ENCODE assay signal across 8 mouse cellular contexts in the genomic region with DNA sequence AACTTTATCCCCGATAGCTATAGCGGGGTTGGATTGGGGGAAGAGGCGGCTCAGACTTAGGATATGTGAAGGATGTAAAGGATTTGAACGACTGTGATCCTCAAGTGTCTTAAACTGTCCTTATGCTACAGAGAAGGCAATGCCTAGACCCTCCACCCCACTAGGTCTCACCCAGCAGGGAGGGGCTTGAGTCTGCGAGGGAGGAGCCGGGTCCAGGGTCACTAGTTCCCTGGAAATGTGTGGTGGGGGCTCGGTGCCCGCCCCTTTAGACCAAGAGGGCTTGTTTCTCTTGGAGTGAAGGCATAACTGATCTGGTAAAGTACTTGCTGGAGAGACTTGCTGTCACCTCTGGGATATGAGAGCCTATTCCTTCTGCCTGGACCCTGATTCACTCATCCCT. TPM values are rescaled to one million over a fixed set of nuclear protein-coding genes. Genes with fewer than 3 reads are reported as not detected.
DNase-seq lines count a peak whose midpoint lies in the region; ATAC-seq and TF ChIP-seq lines count a peak whose summit lies in the region.

No protein-coding gene starts in this region.

- H3K27me3 ChIP-seq in lung, embryonic 14.5 days (ENCODE audit: insufficient read depth, low read length) = no peaks in the 10 kb centered on the region
- peaks cover 29% of the 10 kb centered on the region for H3K27me3 ChIP-seq in forebrain, embryonic 10.5 days (ENCODE audit: poor library complexity, severe bottlenecking)
- peaks cover 16% of the 10 kb centered on the region; the same call in 1 of the 2 replicates for H3K27me3 ChIP-seq in limb, embryonic 12.5 days

- peak overlapping the region; percentile 78 for H3K4me3 ChIP-seq in lung, embryonic 14.5 days (ENCODE audit: low read depth, low read length)
- H3K4me3 ChIP-seq in forebrain, embryonic 10.5 days = peak overlapping the region; percentile 80
- H3K4me3 ChIP-seq in limb, embryonic 12.5 days (replicated peaks) = peak overlapping the region; percentile 78
- H3K4me3 ChIP-seq in olfactory bulb, adult 2 months (ENCODE audit: insufficient read depth, low read depth, low read length) = peak overlapping the region; percentile 83; the same call in 1 of the 2 replicates

- H3K27ac ChIP-seq in lung, embryonic 14.5 days (ENCODE audit: low read depth) = no peak overlapping the region
- peak overlapping the region; percentile 97 for H3K27ac ChIP-seq in forebrain, embryonic 10.5 days
- no peak overlapping the region for H3K27ac ChIP-seq in limb, embryonic 12.5 days
- no peak overlapping the region for H3K27ac ChIP-seq in olfactory bulb, adult 2 months (ENCODE audit: insufficient read depth, low read depth, low read length)

- DNase-seq in lung, embryonic 14.5 days = peak; percentile 28
- no peak for DNase-seq in lung, postnatal 10 days
- peak; percentile 59 for DNase-seq in forebrain, embryonic 10.5 days (ENCODE audit: extremely low spot score, low spot score)
- DNase-seq in cerebellum, adult 11 months = no peak
- no peak for DNase-seq in spleen, postnatal 10 days (ENCODE audit: low spot score in 2 of 2)
- DNase-seq in Muller cell, postnatal 12 days (ENCODE audit: inconsistent ontology term) = no peak

- no peak for TF ChIP-seq CTCF in lung, embryonic 14.5 days (IDR thresholded peaks at IDR 0.05; ENCODE audit: low read depth)
- no peak for TF ChIP-seq CTCF in olfactory bulb, adult 2 months (IDR thresholded peaks at IDR 0.05; ENCODE audit: insufficient read depth, low read depth, low read length)

- ATAC-seq in lung, embryonic 14.5 days (ENCODE audit: insufficient read depth) = no peak
- no peak for ATAC-seq in limb, embryonic 12.5 days (ENCODE audit: insufficient number of reproducible peaks, insufficient read depth, low FRiP score, low TSS enrichment, low read depth)

- H3K36me3 ChIP-seq in lung, embryonic 14.5 days (ENCODE audit: insufficient read depth) = peaks cover 7% of the 10 kb centered on the region; the same call in 1 of the 2 replicates
- peaks cover 48% of the 10 kb centered on the region for H3K36me3 ChIP-seq in forebrain, embryonic 10.5 days (replicated peaks)
- 0 out of 2 replicates have a peak, but pooled peaks cover 8% of the 10 kb centered on the region for H3K36me3 ChIP-seq in limb, embryonic 12.5 days

- TF ChIP-seq POLR2A in olfactory bulb, adult 2 months (IDR thresholded peaks at IDR 0.05; ENCODE audit: insufficient read depth, low read depth, low read length) = no peak

- no peaks in the 10 kb centered on the region for H3K9me3 ChIP-seq in lung, embryonic 14.5 days (ENCODE audit: low read depth, low read length)
- H3K9me3 ChIP-seq in forebrain, embryonic 10.5 days = no peaks in the 10 kb centered on the region
- no peaks in the 10 kb centered on the region for H3K9me3 ChIP-seq in limb, embryonic 12.5 days

- WGBS in lung, embryonic 14.5 days = 1% methylated on average over 8 of the region's 8 CpGs
- 0% methylated on average over 8 of the region's 8 CpGs for WGBS in forebrain, embryonic 10.5 days
- WGBS in limb, embryonic 12.5 days = under 1% methylated on average over 8 of the region's 8 CpGs
- 3% methylated on average over 8 of the region's 8 CpGs for WGBS in olfactory bulb, adult 2 months

- peak overlapping the region; percentile 73 for H3K9ac ChIP-seq in lung, embryonic 14.5 days
- H3K9ac ChIP-seq in limb, embryonic 12.5 days (replicated peaks) = peak overlapping the region; percentile 83

- peak overlapping the region; percentile 96 for H3K4me2 ChIP-seq in lung, embryonic 14.5 days
- peak overlapping the region; percentile 88 for H3K4me2 ChIP-seq in limb, embryonic 12.5 days

- H3K4me1 ChIP-seq in lung, embryonic 14.5 days (ENCODE audit: insufficient read depth) = peaks cover 3% of the 10 kb centered on the region; the same call in 1 of the 2 replicates
- peaks cover 85% of the 10 kb centered on the region for H3K4me1 ChIP-seq in forebrain, embryonic 10.5 days
- H3K4me1 ChIP-seq in limb, embryonic 12.5 days (replicated peaks) = peaks cover 16% of the 10 kb centered on the region
- peaks cover 9% of the 10 kb centered on the region for H3K4me1 ChIP-seq in olfactory bulb, adult 2 months (ENCODE audit: control insufficient read depth, insufficient read depth, low read length)

RNA-seq across cellular contexts. Expression of gene Igdcc3, which starts 1.4 kb away (rescaled TPM):
- polyA plus RNA-seq in lung, embryonic 14.5 days (2014; fragmentation: Nextera tagmentation; extraction: Ambion mirVana) = 2.3 and 4.1 TPM in 2 replicates
- 208 and 246 TPM in 2 replicates for polyA plus RNA-seq in forebrain, embryonic 10.5 days (2016; fragmentation: Nextera tagmentation; extraction: Ambion mirVana)
- 6.2 and 6.4 TPM in 2 replicates for polyA plus RNA-seq in limb, embryonic 12.5 days (2016; fragmentation: Nextera tagmentation; extraction: Ambion mirVana)
- polyA plus RNA-seq in olfactory bulb, adult 2 months (2012; ENCODE audit: insufficient read depth, insufficient read length, low replicate concordance, missing spikeins) = not detected in 2 replicates

RNA-seq across cellular contexts. Expression of gene Igdcc4, which starts 41.1 kb away (rescaled TPM):
- 26.4 and 28.9 TPM in 2 replicates for polyA plus RNA-seq in lung, embryonic 14.5 days (2014; fragmentation: Nextera tagmentation; extraction: Ambion mirVana)
- 7.7 and 8.0 TPM in 2 replicates for polyA plus RNA-seq in forebrain, embryonic 10.5 days (2016; fragmentation: Nextera tagmentation; extraction: Ambion mirVana)
- polyA plus RNA-seq in limb, embryonic 12.5 days (2016; fragmentation: Nextera tagmentation; extraction: Ambion mirVana) = 15.7 and 18.2 TPM in 2 replicates
- polyA plus RNA-seq in olfactory bulb, adult 2 months (2012; ENCODE audit: insufficient read depth, insufficient read length, low replicate concordance, missing spikeins) = not detected in 2 replicates

RNA-seq across cellular contexts. Expression of gene Parp16, which starts 52.8 kb away (rescaled TPM):
- 5.3 and 6.9 TPM in 2 replicates for polyA plus RNA-seq in lung, embryonic 14.5 days (2014; fragmentation: Nextera tagmentation; extraction: Ambion mirVana)
- polyA plus RNA-seq in forebrain, embryonic 10.5 days (2016; fragmentation: Nextera tagmentation; extraction: Ambion mirVana) = 7.0 and 8.5 TPM in 2 replicates
- polyA plus RNA-seq in limb, embryonic 12.5 days (2016; fragmentation: Nextera tagmentation; extraction: Ambion mirVana) = 8.2 and 8.7 TPM in 2 replicates
- not detected in 2 replicates for polyA plus RNA-seq in olfactory bulb, adult 2 months (2012; ENCODE audit: insufficient read depth, insufficient read length, low replicate concordance, missing spikeins)

Comparison
In these comparisons a context has a peak if more than half of its experiments do, and no peak if none do; other contexts are left out.
1. DNase-seq: peak in lung, embryonic 14.5 days (single experiment) and forebrain, embryonic 10.5 days (single experiment); none in lung, postnatal 10 days (single experiment), cerebellum, adult 11 months (single experiment), spleen, postnatal 10 days (0 of 2) and Muller cell, postnatal 12 days (single experiment).
2. RNA of gene Igdcc3, which starts 1.4 kb away (polyA plus RNA-seq): 208 to 246 TPM in forebrain, embryonic 10.5 days; 6.2 to 6.4 TPM in limb, embryonic 12.5 days, 2.3 to 4.1 TPM in lung, embryonic 14.5 days and not detected in olfactory bulb, adult 2 months; every median in the first group is over 10 times any median in the second.
3. Peak in every context shown above with its lines, with median percentiles within 50 percentile points of each other: H3K4me3 ChIP-seq.